Mouse (Mus musculus) MEL-GATA-1-ER (cell line): ENCODE results near the gene Tfpt.
"Not testable (repeated sequence)": the region's sequence is repeated elsewhere in the genome, so short reads cannot be mapped to it uniquely, and the experiment has no call there.

Experiments used
- DNase-seq: peaks from one replicate; pipeline ENCODE4 v3.0.0-alpha.2; 2012; ENCODE audit warnings: low read depth; ENCODE audit errors: extremely low read depth

The Tfpt gene

DNA sequence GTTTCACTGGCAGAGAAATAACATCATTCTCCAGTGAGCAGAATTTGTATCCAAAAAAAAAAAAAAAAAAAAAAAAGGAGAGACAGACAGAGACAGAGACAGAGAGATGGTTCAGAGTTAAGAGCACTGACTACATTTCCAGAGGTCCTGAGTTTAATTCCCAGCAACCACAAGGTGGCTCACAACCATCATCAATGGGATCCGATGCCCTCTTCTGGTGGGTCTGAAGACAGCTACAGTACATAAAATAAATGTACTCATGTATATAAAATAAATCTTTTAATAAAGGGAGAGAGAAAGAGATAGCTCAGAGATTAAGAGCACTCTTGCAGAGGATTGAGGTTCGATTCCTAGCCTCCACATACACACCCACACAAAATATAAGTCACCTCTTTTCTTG, 51.5 kb downstream of the Tfpt start:
- no peak for DNase-seq

DNA sequence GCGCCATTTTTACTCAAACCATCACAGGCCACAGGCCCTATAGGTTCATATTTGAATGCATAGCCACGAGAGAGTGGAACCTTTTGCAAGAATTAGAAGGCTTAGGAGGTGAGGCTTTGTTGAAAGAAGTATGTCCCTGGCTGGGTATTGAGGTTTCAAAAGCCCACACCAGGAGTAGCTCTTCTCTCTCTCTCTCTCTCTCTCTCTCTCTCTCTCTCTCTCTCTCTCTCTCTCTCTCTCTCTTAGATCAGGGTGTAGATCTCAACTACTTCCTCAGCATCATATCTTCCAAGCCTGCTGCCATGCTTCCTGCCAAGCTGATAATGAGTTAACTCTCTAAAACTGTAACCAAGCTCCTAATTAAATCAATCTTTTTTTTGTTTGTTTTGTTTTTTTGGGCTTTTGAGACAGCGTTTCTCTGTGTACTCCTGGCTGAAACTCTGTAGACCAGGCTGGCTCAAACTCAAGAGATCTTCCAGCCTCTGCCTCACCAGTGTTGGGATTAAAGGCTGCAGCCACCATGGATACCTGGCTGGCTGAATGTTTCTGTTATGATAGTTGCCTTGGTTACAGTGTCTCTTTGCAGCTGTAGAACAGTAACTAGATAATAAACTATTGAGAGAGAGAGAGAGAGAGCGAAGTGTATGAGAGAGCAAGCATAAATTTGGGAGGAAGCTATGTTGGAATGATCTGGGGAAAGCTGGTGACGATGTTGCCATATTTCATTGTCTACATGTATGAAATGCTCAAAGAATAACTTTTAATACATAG, 53.2 kb downstream of the Tfpt start:
- no peak for DNase-seq

- no peak for DNase-seq
Measured at GRCm38 (mm10) chr7:3574216-3574615, 55.5 kb downstream of the Tfpt start.

DNA sequence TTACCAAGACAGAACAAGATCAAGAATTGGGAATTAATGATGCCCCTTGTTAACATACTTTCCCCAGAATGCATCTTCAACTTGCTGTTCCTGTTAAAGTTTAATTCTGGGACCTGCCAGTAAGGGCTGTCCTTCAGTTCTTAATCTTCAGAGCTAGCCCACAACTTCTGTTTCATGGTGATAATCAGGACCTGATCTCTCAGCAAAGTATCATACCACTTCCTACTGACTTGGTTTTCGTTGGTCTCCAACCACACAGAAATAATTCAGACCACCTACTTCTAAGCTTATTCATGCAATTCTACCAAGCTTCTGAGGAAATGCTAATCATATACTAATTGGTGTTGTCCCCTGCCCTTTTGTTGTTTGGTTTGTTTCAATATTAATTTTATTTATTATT, 57.9 kb downstream of the Tfpt start:
- no peak for DNase-seq

GRCm38 (mm10) chr7:3570580-3570979, 59.1 kb downstream of the Tfpt start:
- DNase-seq, result not testable (repeated sequence)
